Mouse (Mus musculus) right cerebral cortex, postnatal 10 days (tissue): ENCODE measurements at regions not wholly inside any gene's neighbourhood (a gene's known extent, or its start where the extent isn't known, plus 50 kb on each side); places are given as distances from the start of the nearest gene placed in this dataset.

ENCODE experiments used
- DNase-seq, 2 experiments: peaks; one replicate each; pipeline ENCODE4 v3.0.0; 2021; ENCODE audit warnings: low spot score in 2 of 2

- peak; percentile 47 to 59 for DNase-seq
Observed at GRCm38 (mm10) chr2:163138688-163139385, 51.2 kb upstream of the Gtsf1l start.

- DNase-seq, result no peak
Observed at GRCm38 (mm10) chr2:163142762-163143388, 55.2 kb upstream of the Gtsf1l start.

- DNase-seq, result no peak
Observed at GRCm38 (mm10) chr2:163143413-163143812, 55.8 kb upstream of the Gtsf1l start.

GRCm38 (mm10) chr2:163146001-163146400 is 56.9 kb upstream of the Tox2 start:
- no peak for DNase-seq

- DNase-seq, result no peak
Observed at GRCm38 (mm10) chr2:163146481-163146880, 56.4 kb upstream of the Tox2 start.

GRCm38 (mm10) chr2:163147381-163147780 is 55.5 kb upstream of the Tox2 start:
- no peak for DNase-seq

- DNase-seq, result no peak
Observed at GRCm38 (mm10) chr2:163151016-163151415, 51.9 kb upstream of the Tox2 start.

- peak; percentile 94 to 96 for DNase-seq
Observed at GRCm38 (mm10) chr2:163152340-163153033, 50.4 kb upstream of the Tox2 start.
